Mouse (Mus musculus) limb, embryonic 15.5 days (tissue): Measurements from ENCODE around the gene Gstm6. TPM values are rescaled to one million over a fixed set of nuclear protein-coding genes. Genes with fewer than 3 reads are reported as not detected.
"Not testable (repeated sequence)": the region's sequence is repeated elsewhere in the genome, so short reads cannot be mapped to it uniquely, and the experiment has no call there.

ENCODE experiments used
- ATAC-seq: fragments of 200-750 bp; cut with Nextera tagmentation; 2 replicates; pipeline ENCODE4 v1.8.0; 2017; ENCODE audit warnings: low read depth, moderate TSS enrichment; ENCODE audit not compliant: insufficient number of reproducible peaks, low FRiP score, low TSS enrichment
- H3K27ac ChIP-seq: fragments of 300-500 bp; sonication (generic); 2 replicates; pipeline ENCODE4 v1.5.1; 2015; ENCODE audit warnings: moderate library complexity, mild to moderate bottlenecking, inconsistent platforms
- H3K27me3 ChIP-seq: fragments of 300-500 bp; sonication (generic); 2 replicates; pipeline ENCODE4 v1.6.1; 2015; ENCODE audit warnings: inconsistent platforms
- H3K36me3 ChIP-seq: fragments of 300-500 bp; sonication (generic); 2 replicates; pipeline ENCODE4 v1.6.1; 2015; ENCODE audit warnings: inconsistent platforms
- H3K4me1 ChIP-seq: fragments of 300-500 bp; sonication (generic); 2 replicates; pipeline ENCODE4 v1.6.1; 2015; ENCODE audit warnings: inconsistent platforms
- H3K4me2 ChIP-seq: fragments of 300-500 bp; sonication (generic); 2 replicates; pipeline ENCODE4 v1.6.1; 2015; ENCODE audit warnings: mild to moderate bottlenecking, inconsistent platforms
- H3K4me3 ChIP-seq: fragments of 300-500 bp; sonication (generic); 2 replicates; pipeline ENCODE4 v1.5.1; 2015; ENCODE audit warnings: mild to moderate bottlenecking, inconsistent platforms
- H3K9ac ChIP-seq: fragments of 300-500 bp; sonication (generic); 2 replicates; pipeline ENCODE4 v1.6.1; 2015; ENCODE audit warnings: inconsistent platforms
- H3K9me3 ChIP-seq: fragments of 300-500 bp; sonication (generic); 2 replicates; pipeline ENCODE4 v1.6.1; 2016; ENCODE audit warnings: inconsistent platforms
- WGBS: fragments of 180-500 bp; shearing (Covaris S2); methylation state at CpG from one replicate; pipeline ENCODE4 v1.1.7; 2015; 5-methylcytosine and 5-hydroxymethylcytosine counted together
- polyA plus RNA-seq: library from polyadenylated mRNA; unstranded; fragments of >200 nt; fragmentation: Nextera tagmentation; extraction: Ambion mirVana; gene quantifications from 2 replicates; pipeline ENCODE4 v1.2.1, GENCODE M21; 2015

Gene Gstm6
- polyA plus RNA-seq, 1 experiment from 2014 or later: 6.8 TPM

DNA sequence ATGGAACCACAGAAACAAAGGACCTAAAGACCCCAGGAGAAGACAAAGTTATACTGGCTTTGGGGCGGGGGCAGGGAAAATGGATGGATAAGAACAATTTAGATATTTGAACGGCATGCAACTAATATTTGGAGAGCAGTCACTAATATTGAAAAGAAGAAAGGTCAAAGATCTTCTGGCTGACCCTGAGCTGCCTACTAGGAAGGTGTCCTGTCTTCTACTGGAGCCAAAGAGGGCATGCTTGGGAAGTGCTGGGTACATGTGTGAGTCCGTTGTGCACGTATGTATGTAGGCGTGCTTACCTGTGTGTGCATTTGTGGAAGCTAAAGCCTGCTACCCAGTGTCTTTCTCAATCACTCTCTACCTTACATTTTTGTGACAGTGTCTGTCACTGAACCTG is 23.1 kb upstream of the Gstm6 start:
- no peak for ATAC-seq
- Histone ChIP-seq H3K9me3 (no peaks in the 10 kb centered on the region), H3K4me1 (no peaks in the 10 kb centered on the region), H3K27me3 (no peaks in the 10 kb centered on the region), H3K9ac (no peak overlapping the region), H3K4me2 (no peak overlapping the region), H3K36me3 (no peaks in the 10 kb centered on the region), H3K27ac (no peak overlapping the region), H3K4me3 (no peak overlapping the region)
- WGBS: 91% methylated on average over 5 of the region's 5 CpGs

GRCm38 (mm10) chr3:107965592-107965991 is 22.0 kb upstream of the Gstm6 start:
- H3K4me2 ChIP-seq: no peak overlapping the region
- no peak for ATAC-seq
- no peaks in the 10 kb centered on the region for H3K36me3 ChIP-seq
- H3K4me3 ChIP-seq: no peak overlapping the region
- no peaks in the 10 kb centered on the region for H3K4me1 ChIP-seq
- no peak overlapping the region for H3K9ac ChIP-seq
- no peaks in the 10 kb centered on the region for H3K27me3 ChIP-seq
- no peaks in the 10 kb centered on the region for H3K9me3 ChIP-seq
- 67% methylated on average over 1 of the region's 1 CpGs for WGBS
- no peak overlapping the region for H3K27ac ChIP-seq

DNA sequence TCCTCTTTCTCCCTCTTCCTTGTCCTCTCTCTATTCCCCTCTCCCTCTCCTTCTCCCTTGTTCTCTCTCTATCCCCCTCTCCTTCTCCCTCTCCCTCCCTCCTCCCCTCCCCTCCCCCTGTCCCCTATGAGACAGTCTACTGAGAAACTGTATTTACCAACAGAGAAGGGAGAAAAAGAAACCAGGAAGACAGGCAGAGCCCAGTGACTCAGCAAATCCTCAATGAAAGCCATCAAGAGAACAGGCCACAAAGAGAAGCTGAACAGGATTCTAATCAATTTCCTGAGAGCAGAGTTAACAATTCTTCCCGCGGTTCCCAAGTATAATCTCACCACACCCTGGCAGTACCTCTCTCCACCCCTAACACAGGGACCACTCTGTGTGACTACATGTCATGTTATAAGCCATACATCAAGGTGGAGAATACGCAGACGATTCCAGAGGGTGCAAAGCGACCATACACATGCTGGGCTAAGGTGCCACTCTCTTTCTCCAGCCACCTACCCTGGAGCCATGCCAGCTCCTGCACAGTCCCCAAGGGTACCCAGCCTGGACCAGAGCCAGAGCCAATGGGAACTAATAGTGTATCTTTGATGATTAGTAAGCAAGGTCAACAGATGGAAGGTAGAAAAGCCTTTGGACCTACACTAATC is 21.2 kb upstream of the Gstm6 start:
- no peak overlapping the region for H3K9ac ChIP-seq
- no peak overlapping the region for H3K4me2 ChIP-seq
- H3K36me3 ChIP-seq: no peaks in the 10 kb centered on the region
- H3K27ac ChIP-seq: no peak overlapping the region
- H3K9me3 ChIP-seq: no peaks in the 10 kb centered on the region
- H3K27me3 ChIP-seq: no peaks in the 10 kb centered on the region
- ATAC-seq: no peak
- 66% methylated on average over 5 of the region's 5 CpGs for WGBS
- no peak overlapping the region for H3K4me3 ChIP-seq
- H3K4me1 ChIP-seq: 0 out of 2 replicates have a peak, but pooled peaks cover 2% of the 10 kb centered on the region

DNA sequence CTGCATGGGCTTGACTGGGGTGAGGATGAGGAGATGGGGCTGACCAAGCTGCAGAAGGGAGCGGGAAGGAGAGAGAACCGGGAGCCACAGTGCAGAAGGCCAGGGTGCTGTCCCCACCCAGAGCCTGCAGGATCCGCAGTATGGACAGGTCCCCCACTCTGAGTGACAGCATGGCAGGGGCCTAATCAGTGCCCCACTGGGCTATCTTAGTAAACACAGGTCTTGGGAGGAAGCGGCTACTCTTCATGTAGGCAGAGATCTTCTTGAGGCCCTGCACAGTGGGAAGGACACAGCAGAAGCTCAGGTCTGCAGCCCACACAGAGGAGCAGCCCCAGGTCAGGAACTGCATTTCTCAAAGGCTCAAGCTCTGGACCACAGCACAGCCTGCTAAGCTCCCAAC is 20.5 kb upstream of the Gstm6 start:
- no peak overlapping the region for H3K4me3 ChIP-seq
- no peak overlapping the region for H3K27ac ChIP-seq
- H3K27me3 ChIP-seq: no peaks in the 10 kb centered on the region
- H3K4me1 ChIP-seq: 0 out of 2 replicates have a peak, but pooled peaks cover 2% of the 10 kb centered on the region
- no peak for ATAC-seq
- no peaks in the 10 kb centered on the region for H3K9me3 ChIP-seq
- no peak overlapping the region for H3K4me2 ChIP-seq
- no peaks in the 10 kb centered on the region for H3K36me3 ChIP-seq
- 80% methylated on average over 4 of the region's 4 CpGs for WGBS
- H3K9ac ChIP-seq: no peak overlapping the region

DNA sequence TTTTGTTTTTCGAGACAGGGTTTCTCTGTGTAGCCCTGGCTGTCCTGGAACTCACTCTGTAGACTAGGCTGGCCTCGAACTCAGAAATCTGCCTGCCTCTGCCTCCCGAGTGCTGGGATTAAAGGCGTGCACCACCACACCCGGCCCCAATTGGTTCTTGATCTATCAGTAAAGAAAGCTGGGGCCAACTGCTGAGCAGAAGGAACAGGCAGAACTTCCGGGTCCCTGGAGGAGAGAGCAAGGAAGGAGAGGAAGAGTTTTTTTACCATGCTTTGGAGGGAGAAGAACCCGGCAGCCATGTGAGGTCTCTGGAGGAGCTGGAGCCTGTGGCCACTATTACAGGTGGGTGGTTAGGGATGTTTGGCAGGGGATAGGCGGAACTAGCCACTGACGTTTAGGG is 11.7 kb upstream of the Gstm6 start:
- H3K36me3 ChIP-seq, H3K4me3 ChIP-seq, H3K9ac ChIP-seq, H3K9me3 ChIP-seq, H3K27ac ChIP-seq, H3K4me2 ChIP-seq, ATAC-seq, H3K27me3 ChIP-seq, H3K4me1 ChIP-seq: not testable (repeated sequence)
- 85% methylated on average over 9 of the region's 9 CpGs for WGBS

DNA sequence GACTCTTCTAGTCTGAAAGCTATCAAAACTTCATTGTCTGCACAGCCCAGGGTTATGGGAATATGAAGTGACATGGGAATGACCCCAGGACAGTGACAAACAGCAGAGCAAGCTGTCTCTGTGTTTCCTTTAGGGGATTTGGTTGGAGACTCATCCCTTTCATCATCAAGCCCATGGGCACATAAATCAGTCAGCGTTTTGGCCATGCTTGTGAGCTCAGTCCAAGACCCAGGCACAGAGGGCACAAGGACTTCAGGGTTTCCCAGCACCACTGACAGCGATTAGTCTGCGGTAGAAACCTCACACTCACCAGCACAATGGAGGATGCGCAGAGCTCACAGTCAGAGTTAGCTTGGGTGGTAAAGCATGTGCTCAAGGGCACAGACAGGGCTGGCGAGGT is 10.4 kb upstream of the Gstm6 start:
- Histone ChIP-seq H3K4me2 (no peak overlapping the region), H3K9me3 (no peaks in the 10 kb centered on the region), H3K9ac (no peak overlapping the region), H3K27ac (no peak overlapping the region), H3K36me3 (no peaks in the 10 kb centered on the region), H3K27me3 (no peaks in the 10 kb centered on the region), H3K4me3 (no peak overlapping the region), H3K4me1 (0 out of 2 replicates have a peak, but pooled peaks cover 5% of the 10 kb centered on the region)
- no peak for ATAC-seq
- 83% methylated on average over 5 of the region's 5 CpGs for WGBS

DNA sequence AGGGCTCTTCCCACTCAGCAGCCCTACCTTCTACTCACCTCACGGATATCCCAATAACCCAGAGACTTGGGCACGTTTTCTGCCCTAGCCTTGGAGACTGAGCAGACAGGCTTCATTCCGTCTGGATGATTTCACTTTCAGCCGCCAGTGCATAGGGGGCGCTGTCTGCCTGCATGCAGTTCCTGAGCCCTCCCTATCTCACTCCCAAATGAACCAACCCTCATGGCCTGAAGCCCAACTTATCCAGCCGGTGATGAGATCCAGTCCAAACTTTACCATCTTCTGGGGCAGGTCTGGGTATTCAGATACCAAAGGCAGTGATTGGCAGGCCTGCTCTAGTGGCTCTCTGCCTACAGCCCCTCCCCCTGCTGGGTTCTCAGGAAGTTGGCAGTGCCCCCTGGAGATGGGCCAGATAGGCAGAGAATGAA is 9.8 kb upstream of the Gstm6 start:
- Histone ChIP-seq H3K4me3 (no peak overlapping the region), H3K27ac (no peak overlapping the region), H3K36me3 (no peaks in the 10 kb centered on the region), H3K9ac (no peak overlapping the region), H3K27me3 (no peaks in the 10 kb centered on the region), H3K4me1 (0 out of 2 replicates have a peak, but pooled peaks cover 5% of the 10 kb centered on the region), H3K9me3 (no peaks in the 10 kb centered on the region), H3K4me2 (no peak overlapping the region)
- 25% methylated on average over 6 of the region's 6 CpGs for WGBS
- ATAC-seq: no peak

GRCm38 (mm10) chr3:107950531-107950930 is 7.0 kb upstream of the Gstm6 start:
- Histone ChIP-seq H3K4me3 (no peak overlapping the region), H3K4me2 (no peak overlapping the region), H3K4me1 (0 out of 2 replicates have a peak, but pooled peaks cover 5% of the 10 kb centered on the region), H3K9me3 (no peaks in the 10 kb centered on the region), H3K9ac (no peak overlapping the region), H3K36me3 (no peaks in the 10 kb centered on the region), H3K27ac (no peak overlapping the region), H3K27me3 (no peaks in the 10 kb centered on the region)
- ATAC-seq: no peak
- 81% methylated on average over 11 of the region's 11 CpGs for WGBS

GRCm38 (mm10) chr3:107949461-107949860 is 5.9 kb upstream of the Gstm6 start:
- H3K9ac ChIP-seq, H3K9me3 ChIP-seq, ATAC-seq, H3K4me1 ChIP-seq, H3K27me3 ChIP-seq, H3K27ac ChIP-seq, H3K4me3 ChIP-seq, H3K36me3 ChIP-seq, H3K4me2 ChIP-seq: not testable (repeated sequence)
- WGBS: 92% methylated on average over 1 of the region's 1 CpGs

DNA sequence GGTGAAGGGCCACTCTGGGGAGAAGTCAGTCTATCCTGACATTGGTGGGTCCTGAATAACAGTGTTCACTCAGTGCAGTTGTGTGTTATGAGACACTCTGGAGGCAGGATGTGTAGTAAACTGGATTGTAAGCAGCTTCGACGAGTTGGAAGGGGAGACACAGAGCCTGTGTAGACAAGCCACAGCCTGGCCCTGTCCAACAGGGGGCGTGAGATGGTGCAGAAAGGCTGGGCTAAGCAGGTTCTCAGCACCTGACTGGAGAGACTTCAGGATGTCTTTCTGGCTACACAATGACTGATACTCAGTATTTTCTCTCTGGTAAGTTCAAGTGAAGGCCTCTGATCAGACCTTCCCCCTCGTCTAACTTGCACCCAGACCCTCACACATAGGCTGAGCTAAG is 2.2 kb upstream of the Gstm6 start:
- H3K9me3 ChIP-seq: no peaks in the 10 kb centered on the region
- 59% methylated on average over 4 of the region's 4 CpGs for WGBS
- no peak overlapping the region for H3K27ac ChIP-seq
- no peak overlapping the region for H3K4me3 ChIP-seq
- H3K4me2 ChIP-seq: no peak overlapping the region
- H3K4me1 ChIP-seq: peaks cover 7% of the 10 kb centered on the region; the same call in 1 of the 2 replicates
- H3K27me3 ChIP-seq: no peaks in the 10 kb centered on the region
- H3K9ac ChIP-seq: no peak overlapping the region
- ATAC-seq: no peak
- H3K36me3 ChIP-seq: no peaks in the 10 kb centered on the region

DNA sequence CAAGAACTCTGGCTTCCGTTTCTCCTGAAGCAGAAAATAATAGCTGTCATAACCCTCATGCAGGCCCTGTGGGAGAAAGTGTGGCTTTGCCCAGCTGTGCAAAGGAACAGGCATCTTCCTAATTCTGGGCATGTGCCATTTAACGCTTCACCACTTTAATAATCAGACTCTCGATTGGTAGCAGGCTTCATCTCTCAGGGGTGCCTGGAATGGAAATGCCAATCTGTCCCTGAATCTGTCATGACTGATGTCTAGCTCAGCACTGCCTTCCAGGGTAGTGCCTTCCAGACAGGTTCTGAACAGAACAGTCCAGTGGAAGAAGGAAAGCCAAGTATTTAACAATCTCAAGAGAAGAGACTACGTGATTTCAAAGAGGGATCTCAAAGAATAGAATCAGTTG is 2.3 kb downstream of the Gstm6 start:
- WGBS: 67% methylated on average over 4 of the region's 4 CpGs
- H3K4me2 ChIP-seq: no peak overlapping the region
- peaks cover 9% of the 10 kb centered on the region; the same call in 1 of the 2 replicates for H3K4me1 ChIP-seq
- ATAC-seq: no peak
- no peaks in the 10 kb centered on the region for H3K36me3 ChIP-seq
- H3K27me3 ChIP-seq: no peaks in the 10 kb centered on the region
- H3K4me3 ChIP-seq: no peak overlapping the region
- H3K9ac ChIP-seq: no peak overlapping the region
- H3K27ac ChIP-seq: no peak overlapping the region
- H3K9me3 ChIP-seq: no peaks in the 10 kb centered on the region

GRCm38 (mm10) chr3:107940524-107940923 is 3.0 kb downstream of the Gstm6 start:
- 62% methylated on average over 7 of the region's 7 CpGs for WGBS
- Histone ChIP-seq H3K36me3 (no peaks in the 10 kb centered on the region), H3K4me2 (no peak overlapping the region), H3K27me3 (no peaks in the 10 kb centered on the region), H3K9me3 (no peaks in the 10 kb centered on the region), H3K4me1 (peaks cover 9% of the 10 kb centered on the region; the same call in 1 of the 2 replicates), H3K27ac (no peak overlapping the region), H3K9ac (no peak overlapping the region), H3K4me3 (no peak overlapping the region)
- no peak for ATAC-seq

GRCm38 (mm10) chr3:107939830-107940229 is 3.7 kb downstream of the Gstm6 start:
- WGBS: 76% methylated on average over 4 of the region's 4 CpGs
- H3K4me3 ChIP-seq: no peak overlapping the region
- H3K27ac ChIP-seq: no peak overlapping the region
- H3K4me1 ChIP-seq: peaks cover 9% of the 10 kb centered on the region; the same call in 1 of the 2 replicates
- H3K9me3 ChIP-seq: no peaks in the 10 kb centered on the region
- H3K36me3 ChIP-seq: no peaks in the 10 kb centered on the region
- no peak overlapping the region for H3K4me2 ChIP-seq
- H3K27me3 ChIP-seq: no peaks in the 10 kb centered on the region
- H3K9ac ChIP-seq: no peak overlapping the region
- ATAC-seq: no peak
